Mouse (Mus musculus): Measurements from ENCODE around the gene Agtpbp1.

- TF ChIP-seq POLR2A (IDR thresholded peaks at IDR 0.05; ENCODE audit: insufficient read length, low read depth) (no peak), USF1 (IDR thresholded peaks at IDR 0.05; ENCODE audit: low read depth) (no peak), CEBPB (IDR thresholded peaks at IDR 0.05; ENCODE audit: insufficient read depth, poor library complexity, severe bottlenecking) (no peak), E2F4 (IDR thresholded peaks at IDR 0.05; ENCODE audit: insufficient read depth) (no peak), POLR2AphosphoS2 (IDR thresholded peaks at IDR 0.05; ENCODE audit: insufficient read length, low read depth) (no peak), MYOG (IDR thresholded peaks at IDR 0.05; ENCODE audit: control insufficient read depth in 1 of 3, insufficient read depth in 1 of 3, insufficient read length in 2 of 3, low read depth in 2 of 3) (no peak), TCF12 (IDR thresholded peaks at IDR 0.05; ENCODE audit: insufficient read depth, poor library complexity, severe bottlenecking) (no peak), TCF3 (IDR thresholded peaks at IDR 0.05; ENCODE audit: insufficient read length, low read depth) (no peak), MYOD1 (IDR thresholded peaks at IDR 0.05; ENCODE audit: control insufficient read depth in 1 of 3, insufficient read length in 2 of 3, low read depth in 2 of 3) (no peak), MAX (IDR thresholded peaks at IDR 0.05; ENCODE audit: low read depth) (no peak)
Observed at GRCm38 (mm10) chr13:59618463-59618862, 33.4 kb upstream of the Agtpbp1 start.
